In the genomic region with DNA sequence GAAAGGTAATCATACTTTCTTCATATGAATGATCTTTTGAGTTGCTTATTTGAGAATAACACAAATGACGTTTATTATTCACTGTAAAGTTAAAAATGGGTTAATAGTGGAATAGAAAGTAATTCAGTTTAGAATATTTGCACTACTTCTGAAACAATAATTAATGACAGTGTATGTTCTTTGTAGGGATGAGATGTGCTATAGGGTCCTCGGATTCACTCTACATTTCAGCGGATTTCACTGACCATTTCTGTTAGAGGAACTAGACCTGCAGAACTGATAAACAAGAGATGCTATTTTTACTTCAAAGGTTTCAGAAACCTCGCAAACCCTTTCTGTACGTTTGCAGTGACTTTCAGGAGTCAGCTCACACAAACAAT, we compare ENCODE assay signal across 8 mouse cellular contexts. TPM values are rescaled to one million over a fixed set of nuclear protein-coding genes. Genes with fewer than 3 reads are reported as not detected.
DNase-seq lines count a peak whose midpoint lies in the region; ATAC-seq and TF ChIP-seq lines count a peak whose summit lies in the region.

No protein-coding gene starts in this region.

- 0% methylated on average over 5 of the region's 5 CpGs for WGBS in heart, embryonic 11.5 days (ENCODE audit: insufficient replicate concordance)
- under 1% methylated on average over 5 of the region's 5 CpGs for WGBS in forebrain, embryonic 15.5 days
- 1% methylated on average over 5 of the region's 5 CpGs for WGBS in liver, embryonic 14.5 days (ENCODE audit: insufficient replicate concordance)

- no peak overlapping the region for H3K27ac ChIP-seq in heart, embryonic 11.5 days (ENCODE audit: low read depth, low read length)
- no peak overlapping the region for H3K27ac ChIP-seq in forebrain, embryonic 15.5 days (replicated peaks)
- no peak overlapping the region for H3K27ac ChIP-seq in liver, embryonic 14.5 days

- no peaks in the 10 kb centered on the region for H3K9me3 ChIP-seq in heart, embryonic 11.5 days (replicated peaks; ENCODE audit: control insufficient read depth, low read length)
- no peaks in the 10 kb centered on the region for H3K9me3 ChIP-seq in forebrain, embryonic 15.5 days
- no peaks in the 10 kb centered on the region for H3K9me3 ChIP-seq in liver, embryonic 14.5 days (ENCODE audit: control insufficient read depth, low read length)

- H3K9ac ChIP-seq in heart, embryonic 11.5 days (ENCODE audit: low read depth, low read length), result no peak overlapping the region
- no peak overlapping the region for H3K9ac ChIP-seq in forebrain, embryonic 15.5 days (replicated peaks)
- H3K9ac ChIP-seq in liver, embryonic 14.5 days (replicated peaks), result no peak overlapping the region

- no peak for DNase-seq in heart, adult 11 months
- no peak for DNase-seq in liver, embryonic 14.5 days (ENCODE audit: low read depth in 3 of 3, low spot score in 3 of 3)
- DNase-seq in retina, postnatal 1 day, result no peak
- no peak for DNase-seq in adipocyte (ENCODE audit: low spot score)
- no peak for DNase-seq in ovary, postnatal 14 days (ENCODE audit: low spot score)

- peak overlapping the region; percentile 97 for H3K4me2 ChIP-seq in heart, embryonic 11.5 days
- peak overlapping the region; percentile 95 for H3K4me2 ChIP-seq in forebrain, embryonic 15.5 days (replicated peaks)
- H3K4me2 ChIP-seq in liver, embryonic 14.5 days (ENCODE audit: low read depth), result peak overlapping the region; percentile 68

- no peaks in the 10 kb centered on the region for H3K79me3 ChIP-seq in C2C12 (ENCODE audit: low read depth)

- H3ac ChIP-seq in C2C12 (ENCODE audit: control insufficient read depth, insufficient read length, low read depth), result no peak overlapping the region

- peak overlapping the region; percentile 65 for H3K4me3 ChIP-seq in heart, embryonic 11.5 days (ENCODE audit: low read depth, low read length)
- peak overlapping the region; percentile 50 for H3K4me3 ChIP-seq in C2C12 (ENCODE audit: insufficient read depth, poor library complexity, severe bottlenecking)
- peak overlapping the region; percentile 62 for H3K4me3 ChIP-seq in forebrain, embryonic 15.5 days
- H3K4me3 ChIP-seq in liver, embryonic 14.5 days (ENCODE audit: insufficient read depth in 1 of 2, low read depth in 2 of 2, low read length in 2 of 2), result peak overlapping the region in 1 of 2 experiments; percentile 58; a peak in 2 of 4 replicates

- no peaks in the 10 kb centered on the region for H3K36me3 ChIP-seq in heart, embryonic 11.5 days (ENCODE audit: control insufficient read depth, insufficient read depth, low read length)
- no peaks in the 10 kb centered on the region for H3K36me3 ChIP-seq in C2C12 (ENCODE audit: control insufficient read depth, insufficient read depth)
- H3K36me3 ChIP-seq in forebrain, embryonic 15.5 days, result no peaks in the 10 kb centered on the region
- no peaks in the 10 kb centered on the region for H3K36me3 ChIP-seq in liver, embryonic 14.5 days (replicated peaks; ENCODE audit: control insufficient read depth, insufficient read depth, low read depth)

- H3K4me1 ChIP-seq in heart, embryonic 11.5 days (ENCODE audit: control insufficient read depth, insufficient read depth, low read length), result peaks cover 9% of the 10 kb centered on the region
- H3K4me1 ChIP-seq in forebrain, embryonic 15.5 days, result peaks cover 37% of the 10 kb centered on the region
- H3K4me1 ChIP-seq in liver, embryonic 14.5 days (replicated peaks; ENCODE audit: control insufficient read depth in 2 of 2, insufficient read depth in 2 of 2, low read length in 1 of 2), result peaks cover 0 to 6% of the 10 kb centered on the region in 2 experiments; a peak in 1 of 4 replicates

- no peak for TF ChIP-seq EP300 in liver, embryonic 14.5 days (IDR thresholded peaks at IDR 0.05; ENCODE audit: low read depth)

- no peaks in the 10 kb centered on the region for H3K79me2 ChIP-seq in C2C12 (ENCODE audit: control insufficient read depth, insufficient read depth)

- no peak for TF ChIP-seq CTCF in C2C12 (IDR thresholded peaks at IDR 0.05; ENCODE audit: control insufficient read depth, insufficient read depth, insufficient read length)
- TF ChIP-seq CTCF in liver, embryonic 14.5 days (IDR thresholded peaks at IDR 0.05; ENCODE audit: low read depth), result no peak

- H3K27me3 ChIP-seq in heart, embryonic 11.5 days (ENCODE audit: control insufficient read depth, insufficient read depth, low read length), result peaks cover 57% of the 10 kb centered on the region
- H3K27me3 ChIP-seq in C2C12 (ENCODE audit: control insufficient read depth, insufficient read depth, insufficient read length), result no peaks in the 10 kb centered on the region
- peaks cover 62% of the 10 kb centered on the region for H3K27me3 ChIP-seq in forebrain, embryonic 15.5 days
- H3K27me3 ChIP-seq in liver, embryonic 14.5 days (ENCODE audit: control insufficient read depth, insufficient read depth, low read length), result peaks cover 91% of the 10 kb centered on the region

- no peak for ATAC-seq in heart, embryonic 11.5 days (replicated peaks; ENCODE audit: insufficient number of reproducible peaks, low FRiP score, low TSS enrichment)
- ATAC-seq in forebrain, embryonic 15.5 days (replicated peaks), result no peak
- no peak for ATAC-seq in liver, embryonic 14.5 days (ENCODE audit: insufficient read depth)

TF ChIP-seq in C2C12, 6 proteins besides CTCF, POLR2A, EP300 and RAD21:
- no peak for TF ChIP-seq FOSL1 (IDR thresholded peaks at IDR 0.05; ENCODE audit: insufficient read depth, low read length, poor library complexity, severe bottlenecking)
- TF ChIP-seq MYOG (IDR thresholded peaks at IDR 0.05; ENCODE audit: control insufficient read depth, extremely low read depth, insufficient read length), result no peak
- TF ChIP-seq CEBPB (IDR thresholded peaks at IDR 0.05; ENCODE audit: low read depth), result no peak
- no peak for TF ChIP-seq MYOD1 (IDR thresholded peaks at IDR 0.05; ENCODE audit: control insufficient read depth, insufficient read length, low read depth)
- no peak for TF ChIP-seq USF1 (IDR thresholded peaks at IDR 0.05; ENCODE audit: low read depth)
- TF ChIP-seq MAX (IDR thresholded peaks at IDR 0.05), result no peak
TF ChIP-seq in C2C12: peak in this region for 0.

RNA-seq across cellular contexts. Expression of a gene that starts 0.4 kb away (rescaled TPM):
- polyA plus RNA-seq in heart, embryonic 11.5 days (2014; fragmentation: Nextera tagmentation; extraction: Ambion mirVana), result not detected in 2 replicates
- 0.14 TPM for polyA plus RNA-seq in C2C12 (2012; fragmentation: generic; extraction: Trizol)
- 0.09 TPM in 1 of 2 replicates, not detected in the other for polyA plus RNA-seq in forebrain, embryonic 15.5 days (2015; fragmentation: Nextera tagmentation; extraction: Ambion mirVana)
- 0.13 TPM in 1 of 2 replicates, not detected in the other for polyA plus RNA-seq in liver, embryonic 14.5 days (2012; rRNA removed)
- not detected in 2 replicates for polyA plus RNA-seq in liver, embryonic 14.5 days (2014; fragmentation: Nextera tagmentation; extraction: Ambion mirVana)

RNA-seq across cellular contexts. Expression of a gene that starts 16.7 kb away (rescaled TPM):
- polyA plus RNA-seq in heart, embryonic 11.5 days (2014; fragmentation: Nextera tagmentation; extraction: Ambion mirVana), result 11.6 and 12.0 TPM in 2 replicates
- 22.3 TPM for polyA plus RNA-seq in C2C12 (2012; fragmentation: generic; extraction: Trizol)
- polyA plus RNA-seq in forebrain, embryonic 15.5 days (2015; fragmentation: Nextera tagmentation; extraction: Ambion mirVana), result 38.0 and 39.8 TPM in 2 replicates
- 3.8 and 5.8 TPM in 2 replicates for polyA plus RNA-seq in liver, embryonic 14.5 days (2012; rRNA removed)
- 5.5 and 5.8 TPM in 2 replicates for polyA plus RNA-seq in liver, embryonic 14.5 days (2014; fragmentation: Nextera tagmentation; extraction: Ambion mirVana)

RNA-seq across cellular contexts. Expression of a gene that starts 21.3 kb away (rescaled TPM):
- 118 and 135 TPM in 2 replicates for polyA plus RNA-seq in heart, embryonic 11.5 days (2014; fragmentation: Nextera tagmentation; extraction: Ambion mirVana)
- polyA plus RNA-seq in C2C12 (2012; fragmentation: generic; extraction: Trizol), result 141 TPM
- 263 and 266 TPM in 2 replicates for polyA plus RNA-seq in forebrain, embryonic 15.5 days (2015; fragmentation: Nextera tagmentation; extraction: Ambion mirVana)
- 27.0 and 36.2 TPM in 2 replicates for polyA plus RNA-seq in liver, embryonic 14.5 days (2012; rRNA removed)
- polyA plus RNA-seq in liver, embryonic 14.5 days (2014; fragmentation: Nextera tagmentation; extraction: Ambion mirVana), result 101 TPM in 2 replicates
